Mouse (Mus musculus): ENCODE measurements at regions not wholly inside any gene's neighbourhood (a gene's known extent, or its start where the extent isn't known, plus 50 kb on each side); places are given as distances from the start of the nearest gene placed in this dataset.
A peak's percentile ranks its signal among the peaks of the same experiment; 100 is the strongest.

GRCm38 (mm10) chr17:81194006-81194405 lies 129.1 kb upstream of the Thumpd2 start:
- Histone ChIP-seq H3K4me3 (ENCODE audit: control insufficient read depth in 1 of 2, insufficient read depth in 1 of 2, low read depth in 2 of 2, low read length in 2 of 2) (no peak overlapping the region), H3K79me2 (ENCODE audit: control insufficient read depth, insufficient read depth, low read length, poor library complexity) (no peaks in the 10 kb centered on the region), H3K9ac (ENCODE audit: control insufficient read depth, low read depth, low read length, poor library complexity, severe bottlenecking) (no peak overlapping the region), H3K27ac (ENCODE audit: control insufficient read depth, low read depth, low read length) (no peak overlapping the region), H3K4me1 (ENCODE audit: control insufficient read depth in 1 of 2, insufficient read depth in 2 of 2, low read length in 2 of 2) (peaks cover 0 to 4% of the 10 kb centered on the region in 2 experiments; a peak in 1 of 4 replicates), H3K9me3 (replicated peaks; ENCODE audit: insufficient read depth, low read length) (no peaks in the 10 kb centered on the region), H3K36me3 (ENCODE audit: control insufficient read depth in 1 of 2, insufficient read depth in 2 of 2, low read length in 2 of 2) (no peaks in the 10 kb centered on the region), H3K27me3 (ENCODE audit: control insufficient read depth in 1 of 2, insufficient read depth in 2 of 2, low read length in 2 of 2) (no peaks in the 10 kb centered on the region)
- DNase-seq (ENCODE audit: low read depth, low spot score) = no peak
- TF ChIP-seq EP300 (IDR thresholded peaks at IDR 0.05; ENCODE audit: low read depth in 1 of 2, low read length in 2 of 2) = no peak
- no peak for TF ChIP-seq POLR2A (IDR thresholded peaks at IDR 0.05; ENCODE audit: control insufficient read depth in 1 of 2, insufficient read depth in 1 of 2, low read depth in 1 of 2, low read length in 2 of 2, poor library complexity in 1 of 2)
- TF ChIP-seq TBP (IDR thresholded peaks at IDR 0.05; ENCODE audit: low read depth, low read length) = no peak
- TF ChIP-seq MAFK (IDR thresholded peaks at IDR 0.05; ENCODE audit: borderline replicate concordance, low read depth, low read length) = no peak
- TF ChIP-seq USF2 (IDR thresholded peaks at IDR 0.05; ENCODE audit: borderline replicate concordance in 1 of 2, insufficient read depth in 1 of 2, low read depth in 1 of 2, low read length in 2 of 2) = no peak
- TF ChIP-seq ZKSCAN1 (IDR thresholded peaks at IDR 0.05; ENCODE audit: low read depth, low read length) = no peak
- TF ChIP-seq MYC (IDR thresholded peaks at IDR 0.05; ENCODE audit: low read depth, low read length) = no peak

GRCm38 (mm10) chr17:81193230-81193871 lies 128.5 kb upstream of the Thumpd2 start:
- H3K27ac ChIP-seq (ENCODE audit: control insufficient read depth, low read depth, low read length) = no peak overlapping the region
- no peak for TF ChIP-seq MAFK (IDR thresholded peaks at IDR 0.05; ENCODE audit: borderline replicate concordance, low read depth, low read length)
- TF ChIP-seq UBTF (IDR thresholded peaks at IDR 0.05; ENCODE audit: borderline replicate concordance, insufficient read depth, low read depth, low read length) = no peak
- no peak for TF ChIP-seq CHD1 (IDR thresholded peaks at IDR 0.05; ENCODE audit: low read depth, low read length)
- TF ChIP-seq GABPA (IDR thresholded peaks at IDR 0.05; ENCODE audit: low read depth, low read length) = no peak
- TF ChIP-seq EP300 (IDR thresholded peaks at IDR 0.05; ENCODE audit: low read depth in 1 of 2, low read length in 2 of 2) = no peak
- peak; percentile 93 for TF ChIP-seq RAD21 (IDR thresholded peaks at IDR 0.05; ENCODE audit: low read depth, low read length)
- no peak for TF ChIP-seq USF2 (IDR thresholded peaks at IDR 0.05; ENCODE audit: borderline replicate concordance in 1 of 2, insufficient read depth in 1 of 2, low read depth in 1 of 2, low read length in 2 of 2)
- TF ChIP-seq ZMIZ1 (IDR thresholded peaks at IDR 0.05; ENCODE audit: low read depth, low read length) = no peak
- peak; percentile 95 for TF ChIP-seq ZC3H11A (IDR thresholded peaks at IDR 0.05; ENCODE audit: low read depth, low read length)
- no peak for TF ChIP-seq USF1 (IDR thresholded peaks at IDR 0.05; ENCODE audit: low read depth, low read length)
- no peak for TF ChIP-seq TAL1 (IDR thresholded peaks at IDR 0.05; ENCODE audit: low read length)
- no peak for TF ChIP-seq NELFE (IDR thresholded peaks at IDR 0.05; ENCODE audit: low read depth, low read length)
- TF ChIP-seq HCFC1 (IDR thresholded peaks at IDR 0.05; ENCODE audit: low read depth, low read length) = no peak
- no peak for TF ChIP-seq RCOR1 (IDR thresholded peaks at IDR 0.05; ENCODE audit: low read depth, low read length)
- TF ChIP-seq GATA1 (IDR thresholded peaks at IDR 0.05; ENCODE audit: low read depth, low read length) = no peak
- no peak for TF ChIP-seq MAX (IDR thresholded peaks at IDR 0.05; ENCODE audit: low read length)
- no peak for TF ChIP-seq MXI1 (IDR thresholded peaks at IDR 0.05; ENCODE audit: low read depth, low read length)
- no peak for TF ChIP-seq POLR2A (IDR thresholded peaks at IDR 0.05; ENCODE audit: control insufficient read depth in 1 of 2, insufficient read depth in 1 of 2, low read depth in 1 of 2, low read length in 2 of 2, poor library complexity in 1 of 2)
- peak; percentile 48 to 73 (median 65); a peak in 5 of 6 replicates for TF ChIP-seq CTCF (IDR thresholded peaks at IDR 0.05 in 2 of 3, conservative IDR thresholded peaks at IDR 0.05 in 1 of 3; ENCODE audit: control insufficient read depth in 1 of 3, insufficient read depth in 1 of 3, low read depth in 2 of 3, low read length in 3 of 3, poor library complexity in 1 of 3, severe bottlenecking in 1 of 3)
- no peak for TF ChIP-seq TBP (IDR thresholded peaks at IDR 0.05; ENCODE audit: low read depth, low read length)
- no peak for TF ChIP-seq CHD2 (IDR thresholded peaks at IDR 0.05; ENCODE audit: low read length)
- peak; percentile 91 for TF ChIP-seq SMC3 (IDR thresholded peaks at IDR 0.05; ENCODE audit: low read depth, low read length)
- TF ChIP-seq TCF12 (IDR thresholded peaks at IDR 0.05; ENCODE audit: low read depth, low read length) = no peak
- H3K9ac ChIP-seq (ENCODE audit: control insufficient read depth, low read depth, low read length, poor library complexity, severe bottlenecking) = no peak overlapping the region
- peak; percentile 84 for DNase-seq (ENCODE audit: low read depth, low spot score)
- H3K4me3 ChIP-seq (ENCODE audit: control insufficient read depth in 1 of 2, insufficient read depth in 1 of 2, low read depth in 2 of 2, low read length in 2 of 2) = no peak overlapping the region
- H3K4me1 ChIP-seq (ENCODE audit: control insufficient read depth in 1 of 2, insufficient read depth in 2 of 2, low read length in 2 of 2) = peaks cover 0 to 4% of the 10 kb centered on the region in 2 experiments; a peak in 1 of 4 replicates
- H3K79me2 ChIP-seq (ENCODE audit: control insufficient read depth, insufficient read depth, low read length, poor library complexity) = no peaks in the 10 kb centered on the region
- no peaks in the 10 kb centered on the region for H3K9me3 ChIP-seq (replicated peaks; ENCODE audit: insufficient read depth, low read length)
- no peaks in the 10 kb centered on the region for H3K36me3 ChIP-seq (ENCODE audit: control insufficient read depth in 1 of 2, insufficient read depth in 2 of 2, low read length in 2 of 2)
- H3K27me3 ChIP-seq (ENCODE audit: control insufficient read depth in 1 of 2, insufficient read depth in 2 of 2, low read length in 2 of 2) = no peaks in the 10 kb centered on the region
